Mouse (Mus musculus): Measurements from ENCODE around the gene Cdyl2. TPM values are rescaled to one million over a fixed set of nuclear protein-coding genes. Genes with fewer than 3 reads are reported as not detected.

Cdyl2 gene
- polyA plus RNA-seq, 1 experiment from 2014 or later, result 8.2 TPM

GRCm38 (mm10) chr8:116573085-116573484, 159.7 kb downstream of the Cdyl2 start:
- H3K36me3 ChIP-seq, result no peaks in the 10 kb centered on the region
- 90% methylated on average over 5 of the region's 5 CpGs for WGBS
- ATAC-seq (replicated peaks), result no peak
- H3K4me3 ChIP-seq, result no peak overlapping the region
- no peaks in the 10 kb centered on the region for H3K27me3 ChIP-seq
- H3K9me3 ChIP-seq, result no peaks in the 10 kb centered on the region
- no peak overlapping the region for H3K9ac ChIP-seq (replicated peaks)
- H3K4me1 ChIP-seq, result no peaks in the 10 kb centered on the region
- no peak overlapping the region for H3K27ac ChIP-seq (replicated peaks)
- no peak overlapping the region for H3K4me2 ChIP-seq (replicated peaks)

DNA sequence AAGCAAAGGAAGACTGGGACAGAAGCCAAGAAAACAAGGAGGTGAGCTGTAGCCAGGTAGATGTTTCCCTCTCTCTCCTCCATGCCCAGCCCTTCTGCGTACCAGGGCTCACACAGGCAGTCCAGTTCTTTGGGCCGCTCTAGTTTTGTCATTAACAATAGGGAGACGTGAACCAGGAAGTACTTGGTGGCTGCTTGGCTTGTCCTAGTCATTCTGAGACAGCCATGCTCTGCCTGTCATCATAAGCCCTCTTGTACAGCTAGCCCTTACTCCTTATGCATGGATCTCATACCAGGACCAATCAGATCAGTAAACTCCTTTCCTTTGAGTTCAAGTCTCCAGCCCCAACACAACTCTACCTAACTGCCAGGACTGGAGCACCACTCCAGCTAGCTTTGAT, 180.0 kb downstream of the Cdyl2 start:
- WGBS, result 91% methylated on average over 3 of the region's 3 CpGs
- no peak for ATAC-seq (replicated peaks)

GRCm38 (mm10) chr8:116552255-116552654, 180.5 kb downstream of the Cdyl2 start:
- Histone ChIP-seq H3K9ac (replicated peaks) (no peak overlapping the region), H3K9me3 (no peaks in the 10 kb centered on the region), H3K27ac (replicated peaks) (no peak overlapping the region), H3K4me3 (no peak overlapping the region), H3K4me2 (replicated peaks) (no peak overlapping the region), H3K4me1 (no peaks in the 10 kb centered on the region), H3K36me3 (no peaks in the 10 kb centered on the region), H3K27me3 (no peaks in the 10 kb centered on the region)
- no peak for ATAC-seq (replicated peaks)
- WGBS, result 79% methylated on average over 6 of the region's 6 CpGs

More for the DNA sequence above, 180.0 kb downstream of the Cdyl2 start:
- H3K4me2 ChIP-seq (replicated peaks), result no peak overlapping the region
- no peak overlapping the region for H3K4me3 ChIP-seq
- H3K9ac ChIP-seq (replicated peaks), result no peak overlapping the region
- H3K27ac ChIP-seq (replicated peaks), result no peak overlapping the region
- H3K9me3 ChIP-seq, result no peaks in the 10 kb centered on the region
- H3K36me3 ChIP-seq, result no peaks in the 10 kb centered on the region
- H3K27me3 ChIP-seq, result no peaks in the 10 kb centered on the region
- H3K4me1 ChIP-seq, result no peaks in the 10 kb centered on the region

- Histone ChIP-seq H3K9me3 (no peaks in the 10 kb centered on the region), H3K4me2 (replicated peaks) (no peak overlapping the region), H3K27me3 (no peaks in the 10 kb centered on the region), H3K9ac (replicated peaks) (no peak overlapping the region), H3K27ac (replicated peaks) (no peak overlapping the region), H3K4me3 (no peak overlapping the region), H3K36me3 (no peaks in the 10 kb centered on the region), H3K4me1 (no peaks in the 10 kb centered on the region)
- no peak for ATAC-seq (replicated peaks)
- 92% methylated on average over 1 of the region's 1 CpGs for WGBS
Observed at GRCm38 (mm10) chr8:116543366-116543765, 189.4 kb downstream of the Cdyl2 start.

- Histone ChIP-seq H3K27ac (replicated peaks) (no peak overlapping the region), H3K27me3 (no peaks in the 10 kb centered on the region), H3K4me1 (no peaks in the 10 kb centered on the region), H3K4me2 (replicated peaks) (no peak overlapping the region), H3K9ac (replicated peaks) (no peak overlapping the region), H3K36me3 (no peaks in the 10 kb centered on the region), H3K4me3 (no peak overlapping the region), H3K9me3 (no peaks in the 10 kb centered on the region)
- whole genome bisulfite sequencing, result 91% methylated on average over 5 of the region's 5 CpGs
- no peak for ATAC-seq (replicated peaks)
Observed at GRCm38 (mm10) chr8:116542842-116543241, 189.9 kb downstream of the Cdyl2 start.

- H3K4me2 ChIP-seq (replicated peaks), result no peak overlapping the region
- H3K9me3 ChIP-seq, result no peaks in the 10 kb centered on the region
- no peak overlapping the region for H3K4me3 ChIP-seq
- H3K9ac ChIP-seq (replicated peaks), result no peak overlapping the region
- H3K36me3 ChIP-seq, result no peaks in the 10 kb centered on the region
- 100% methylated on average over 1 of the region's 1 CpGs for WGBS
- no peaks in the 10 kb centered on the region for H3K27me3 ChIP-seq
- no peak overlapping the region for H3K27ac ChIP-seq (replicated peaks)
- no peaks in the 10 kb centered on the region for H3K4me1 ChIP-seq
- ATAC-seq (replicated peaks), result no peak
Observed at GRCm38 (mm10) chr8:116540136-116540535, 192.7 kb downstream of the Cdyl2 start.

GRCm38 (mm10) chr8:116538763-116539162, 194.0 kb downstream of the Cdyl2 start:
- 48% methylated on average over 7 of the region's 7 CpGs for WGBS
- H3K27me3 ChIP-seq, result no peaks in the 10 kb centered on the region
- no peak for ATAC-seq (replicated peaks)
- no peaks in the 10 kb centered on the region for H3K36me3 ChIP-seq
- H3K4me3 ChIP-seq, result no peak overlapping the region
- H3K9ac ChIP-seq (replicated peaks), result no peak overlapping the region
- no peak overlapping the region for H3K4me2 ChIP-seq (replicated peaks)
- H3K4me1 ChIP-seq, result no peaks in the 10 kb centered on the region
- H3K9me3 ChIP-seq, result no peaks in the 10 kb centered on the region
- no peak overlapping the region for H3K27ac ChIP-seq (replicated peaks)

GRCm38 (mm10) chr8:116536786-116537185, 196.0 kb downstream of the Cdyl2 start:
- Histone ChIP-seq H3K9ac (replicated peaks) (no peak overlapping the region), H3K4me3 (no peak overlapping the region), H3K4me1 (no peaks in the 10 kb centered on the region), H3K27ac (replicated peaks) (no peak overlapping the region), H3K9me3 (no peaks in the 10 kb centered on the region), H3K4me2 (replicated peaks) (no peak overlapping the region), H3K27me3 (no peaks in the 10 kb centered on the region), H3K36me3 (no peaks in the 10 kb centered on the region)
- WGBS, result 83% methylated on average over 5 of the region's 5 CpGs
- ATAC-seq (replicated peaks), result no peak

DNA sequence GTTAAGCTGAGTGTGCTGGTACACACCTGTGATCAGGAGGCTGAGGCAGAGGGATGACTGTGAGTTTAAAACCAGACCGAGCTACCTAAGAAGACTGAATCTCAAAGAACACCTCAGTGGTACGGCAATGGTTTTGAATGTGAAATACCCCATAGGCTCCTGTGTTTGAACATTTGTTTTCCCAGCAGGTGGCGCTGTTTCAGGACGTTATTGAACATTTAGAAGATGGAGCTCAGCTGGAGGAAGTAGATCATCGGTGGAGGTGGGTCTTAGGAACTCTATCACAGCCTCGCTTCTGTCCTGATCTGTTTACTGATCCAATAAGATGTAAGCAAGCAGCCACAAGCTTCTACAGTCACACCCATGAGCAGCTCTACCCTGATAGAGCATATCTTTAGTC, 199.7 kb downstream of the Cdyl2 start:
- Histone ChIP-seq H3K27ac (replicated peaks) (no peak overlapping the region), H3K4me2 (replicated peaks) (no peak overlapping the region), H3K9ac (replicated peaks) (no peak overlapping the region), H3K4me1 (no peaks in the 10 kb centered on the region), H3K9me3 (no peaks in the 10 kb centered on the region), H3K27me3 (no peaks in the 10 kb centered on the region), H3K4me3 (no peak overlapping the region), H3K36me3 (no peaks in the 10 kb centered on the region)
- 73% methylated on average over 6 of the region's 6 CpGs for WGBS
- no peak for ATAC-seq (replicated peaks)

DNA sequence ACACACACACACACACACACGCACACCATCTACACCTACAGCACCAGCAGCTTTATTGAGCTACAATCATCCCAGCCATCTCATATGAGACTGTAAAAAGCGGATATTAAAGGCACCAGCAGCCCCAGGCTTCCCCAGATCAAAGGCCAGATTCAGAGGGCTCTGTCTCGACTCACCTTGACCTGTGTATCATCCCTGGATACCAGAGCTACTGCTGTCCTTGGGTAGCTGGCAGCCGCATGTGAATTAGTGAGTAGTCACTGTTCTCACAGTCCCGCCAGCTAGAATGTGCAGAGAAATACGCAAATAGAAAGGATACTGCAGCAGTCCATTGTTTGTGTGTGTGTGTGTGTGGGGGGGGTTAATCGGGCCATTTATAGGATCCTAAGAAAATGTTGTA, 204.1 kb downstream of the Cdyl2 start:
- Histone ChIP-seq H3K36me3 (no peaks in the 10 kb centered on the region), H3K27ac (replicated peaks) (no peak overlapping the region), H3K4me1 (no peaks in the 10 kb centered on the region), H3K4me2 (replicated peaks) (no peak overlapping the region), H3K9me3 (no peaks in the 10 kb centered on the region), H3K4me3 (no peak overlapping the region), H3K9ac (replicated peaks) (no peak overlapping the region), H3K27me3 (no peaks in the 10 kb centered on the region)
- no peak for ATAC-seq (replicated peaks)
- WGBS, result 81% methylated on average over 7 of the region's 7 CpGs

DNA sequence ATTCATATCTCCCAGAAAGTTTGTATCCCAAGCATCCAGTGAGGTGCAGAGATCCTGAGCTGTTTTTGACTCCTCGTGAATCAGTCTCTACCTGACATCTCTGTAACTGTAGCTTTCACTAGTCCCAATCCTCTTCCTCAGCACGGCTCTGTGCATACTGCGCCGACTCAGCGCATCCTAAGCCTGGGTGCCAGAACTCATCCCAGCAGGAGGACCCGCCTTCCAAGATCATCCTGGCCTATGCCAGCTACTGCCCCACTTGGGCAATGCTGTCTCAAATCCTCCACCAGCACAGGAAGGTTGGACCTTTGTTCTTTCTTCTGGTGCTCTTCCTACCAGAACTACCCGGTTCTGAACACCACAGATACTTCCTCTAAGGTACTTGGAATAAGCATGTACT, 207.9 kb downstream of the Cdyl2 start:
- Histone ChIP-seq H3K9me3 (no peaks in the 10 kb centered on the region), H3K4me3 (no peak overlapping the region), H3K36me3 (no peaks in the 10 kb centered on the region), H3K4me1 (no peaks in the 10 kb centered on the region), H3K4me2 (replicated peaks) (no peak overlapping the region), H3K27me3 (no peaks in the 10 kb centered on the region), H3K27ac (replicated peaks) (no peak overlapping the region), H3K9ac (replicated peaks) (no peak overlapping the region)
- no peak for ATAC-seq (replicated peaks)
- WGBS, result 90% methylated on average over 7 of the region's 7 CpGs
